Mouse (Mus musculus) cerebral cortex, adult 2 months (tissue): ENCODE measurements around the gene Actg2.

ENCODE experiments used
- WGBS: fragments of 180-500 bp; shearing (Covaris S2); methylation state at CpG from one replicate; pipeline ENCODE4 v1.1.7; 2018; 5-methylcytosine and 5-hydroxymethylcytosine counted together

Gene Actg2

GRCm38 (mm10) chr6:83510210-83510609 lies 25.9 kb downstream of the Actg2 start:
- WGBS, result 51% methylated on average over 2 of the region's 2 CpGs

GRCm38 (mm10) chr6:83509442-83509841 lies 26.6 kb downstream of the Actg2 start:
- 27% methylated on average over 8 of the region's 8 CpGs for WGBS

GRCm38 (mm10) chr6:83507168-83507546 lies 28.9 kb downstream of the Actg2 start:
- 25% methylated on average over 6 of the region's 6 CpGs for WGBS

GRCm38 (mm10) chr6:83506258-83507167 lies 29.6 kb downstream of the Actg2 start, which contains the start of gene Dguok:
TSS of gene Dguok (minus strand) at chr6:83506969.
- WGBS, result under 1% methylated on average over 54 of the region's 54 CpGs

- 82% methylated on average over 4 of the region's 4 CpGs for WGBS
These were observed 30.5 kb downstream of the Actg2 start for GRCm38 (mm10) chr6:83505554-83505953.

GRCm38 (mm10) chr6:83503361-83503760 lies 32.7 kb downstream of the Actg2 start:
- WGBS, result 38% methylated on average over 3 of the region's 3 CpGs

- 53% methylated on average over 3 of the region's 3 CpGs for WGBS
These were observed 33.4 kb downstream of the Actg2 start for GRCm38 (mm10) chr6:83502656-83503055.

- WGBS, result 61% methylated on average over 9 of the region's 9 CpGs
These were observed 34.3 kb downstream of the Actg2 start for GRCm38 (mm10) chr6:83501524-83502310.

- WGBS, result 70% methylated on average over 3 of the region's 3 CpGs
These were observed 35.6 kb downstream of the Actg2 start for GRCm38 (mm10) chr6:83500462-83500861.

GRCm38 (mm10) chr6:83499078-83499477 lies 37.0 kb downstream of the Actg2 start:
- WGBS, result 65% methylated on average over 10 of the region's 10 CpGs

GRCm38 (mm10) chr6:83496753-83497710 lies 39.0 kb downstream of the Actg2 start:
- WGBS, result 52% methylated on average over 22 of the region's 22 CpGs

GRCm38 (mm10) chr6:83496009-83496752 lies 39.9 kb downstream of the Actg2 start:
- WGBS, result 50% methylated on average over 9 of the region's 9 CpGs

DNA sequence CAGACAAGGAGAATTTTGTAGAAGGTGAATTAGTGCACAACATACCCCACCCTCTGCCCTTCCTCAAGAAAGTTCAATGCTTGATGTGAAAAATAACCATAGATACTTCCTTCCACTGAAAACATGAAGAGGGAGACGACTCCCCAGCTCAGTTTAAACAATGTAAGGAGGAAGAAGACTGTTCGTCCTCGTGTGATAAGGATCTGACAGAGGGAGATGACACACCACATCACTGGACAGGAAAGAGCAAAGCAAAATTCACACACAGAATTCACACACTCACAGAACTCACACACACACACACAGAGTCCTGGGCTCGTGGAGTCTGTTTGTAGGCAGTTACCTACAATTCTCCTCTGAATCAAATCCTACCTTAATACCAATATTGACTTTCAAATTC lies 45.4 kb downstream of the Actg2 start:
- 80% methylated on average over 4 of the region's 4 CpGs for WGBS

GRCm38 (mm10) chr6:83488200-83488599 lies 47.9 kb downstream of the Actg2 start:
- whole genome bisulfite sequencing, result 71% methylated on average over 5 of the region's 5 CpGs

DNA sequence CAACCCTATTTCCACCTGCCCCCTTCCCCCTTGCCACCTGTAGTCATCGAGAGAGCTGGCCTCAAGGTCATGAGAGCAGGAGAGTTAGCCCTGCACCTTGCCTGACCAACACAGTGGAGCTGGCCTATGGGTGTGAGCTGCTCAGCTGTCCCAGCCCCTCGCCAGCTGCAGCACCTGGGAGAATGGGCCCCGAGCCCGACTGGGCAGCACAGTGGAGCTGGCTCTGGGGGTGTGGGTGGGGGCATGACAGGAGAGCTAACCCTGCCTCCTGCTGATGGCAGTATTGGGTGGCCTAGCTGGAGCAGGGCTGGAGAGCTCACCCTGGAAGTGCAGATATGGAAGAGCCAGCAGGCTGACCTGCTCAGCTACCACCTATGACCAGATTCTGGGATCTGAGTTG lies 48.8 kb downstream of the Actg2 start:
- 90% methylated on average over 4 of the region's 4 CpGs for WGBS

- WGBS, result 52% methylated on average over 4 of the region's 4 CpGs
These were observed 50.2 kb downstream of the Actg2 start for GRCm38 (mm10) chr6:83485854-83486253.

GRCm38 (mm10) chr6:83483776-83484175 lies 52.3 kb downstream of the Actg2 start:
- WGBS, result 96% methylated on average over 7 of the region's 7 CpGs

- 75% methylated on average over 10 of the region's 10 CpGs for WGBS
These were observed 53.5 kb downstream of the Actg2 start for GRCm38 (mm10) chr6:83482418-83483085.

- WGBS, result 90% methylated on average over 6 of the region's 6 CpGs
These were observed 55.9 kb downstream of the Actg2 start for GRCm38 (mm10) chr6:83480019-83480655.

DNA sequence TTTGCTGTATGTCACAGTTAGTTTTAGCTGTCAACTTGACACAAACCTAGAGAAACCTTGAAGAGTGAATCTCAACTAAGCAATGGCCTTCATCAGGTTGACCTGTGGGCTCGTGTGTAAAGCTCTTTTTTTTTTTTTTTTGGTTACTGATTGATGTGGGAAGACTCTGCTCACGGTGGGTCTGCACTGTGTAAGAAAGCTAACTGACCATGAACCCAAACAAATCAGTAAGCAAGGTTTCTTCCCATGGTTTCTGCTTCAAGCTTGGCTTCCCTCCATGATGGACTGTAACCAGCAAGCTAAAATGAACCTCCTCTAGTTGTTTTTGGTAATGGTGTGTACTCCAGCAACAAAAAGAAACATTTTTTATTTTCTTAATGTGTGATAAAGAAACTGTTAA lies 56.9 kb downstream of the Actg2 start:
- 89% methylated on average over 2 of the region's 2 CpGs for whole genome bisulfite sequencing
